Mouse (Mus musculus): ENCODE data around the gene Serpinb6b. TPM values are rescaled to one million over a fixed set of nuclear protein-coding genes. Genes with fewer than 3 reads are reported as not detected.

The Serpinb6b gene
- total RNA-seq, 2 experiments from 2014 or later, result 22.0 to 38.0 TPM

Other genes starting within 250 kb of the Serpinb6b start
- gene Mylk4, start 181.3 kb upstream of the Serpinb6b start, total RNA-seq (2021), result not detected
- 10 to 100 TPM; 37.0 to 48.8 TPM for gene Wrnip1, start 163.2 kb upstream of the Serpinb6b start, total RNA-seq (2021)
- not detected for gene D930007J09Rik, start 162.4 kb upstream of the Serpinb6b start, total RNA-seq (2021)
- gene Serpinb1a, start 114.0 kb upstream of the Serpinb6b start, total RNA-seq (2021), result 100 to 1,000 TPM in 1 of 2 experiments, 1 to 10 TPM in 1; 8.7 to 154 TPM
- not detected for gene Serpinb1c, start 67.0 kb upstream of the Serpinb6b start, total RNA-seq (2021)
- 10 to 100 TPM; 18.7 to 20.0 TPM for gene Serpinb9, start 38.0 kb downstream of the Serpinb6b start, total RNA-seq (2021)
- under 1 TPM; 0.13 to 0.16 TPM for gene Serpinb9b, start 62.2 kb downstream of the Serpinb6b start, total RNA-seq (2021)
- gene Serpinb1b, start 113.4 kb downstream of the Serpinb6b start, total RNA-seq (2021), result under 1 TPM; 0.17 to 0.49 TPM
- not detected for gene Serpinb9c, start 194.5 kb downstream of the Serpinb6b start, total RNA-seq (2021)
- not detected for gene Serpinb9d, start 227.8 kb downstream of the Serpinb6b start, total RNA-seq (2021)